Mouse (Mus musculus) MEL (cell line): ENCODE results near the gene Hepacam2. TPM values are rescaled to one million over a fixed set of nuclear protein-coding genes. Genes with fewer than 3 reads are reported as not detected.

ENCODE experiments used
- DNase-seq: peaks from one replicate; pipeline ENCODE4 v3.0.0; 2011; ENCODE audit warnings: low read depth, low spot score
- H3K27ac ChIP-seq: 2 replicates; pipeline ENCODE4 v1.5.1; 2012; ENCODE audit warnings: low read depth, mild to moderate bottlenecking, control low read depth, low read length, moderate library complexity; ENCODE audit not compliant: control insufficient read depth
- H3K27me3 ChIP-seq, 2 experiments: fragments of 150-350 bp in 1 of 2; sonication (generic) in 1 of 2; 2 replicates each; pipeline ENCODE4 v1.6.1; 2012; ENCODE audit warnings: low read length in 2 of 2, mild to moderate bottlenecking in 2 of 2, improper control_type of control experiment in 1 of 2, moderate library complexity in 1 of 2; ENCODE audit not compliant: insufficient read depth in 2 of 2, control insufficient read depth in 1 of 2
- H3K36me3 ChIP-seq, 2 experiments: 2 replicates each; pipeline ENCODE4 v1.6.1; 2012 to 2014; ENCODE audit warnings: low read length in 2 of 2, improper control_type of control experiment in 1 of 2, inconsistent platforms in 1 of 2, mild to moderate bottlenecking in 1 of 2; ENCODE audit not compliant: insufficient read depth in 2 of 2, control insufficient read depth in 1 of 2
- H3K4me1 ChIP-seq, 2 experiments: fragments of 150-350 bp in 1 of 2; sonication (generic) in 1 of 2; 2 replicates each; pipeline ENCODE4 v1.6.1; 2012; ENCODE audit warnings: low read length in 2 of 2, improper control_type of control experiment in 1 of 2, mild to moderate bottlenecking in 1 of 2; ENCODE audit not compliant: insufficient read depth in 2 of 2, control insufficient read depth in 1 of 2
- H3K4me3 ChIP-seq, 2 experiments: fragments of 150-350 bp in 1 of 2; sonication (generic) in 1 of 2; 2 replicates each; pipeline ENCODE4 v1.5.1; 2012; ENCODE audit warnings: low read depth in 2 of 2, low read length in 2 of 2, mild to moderate bottlenecking in 2 of 2, moderate library complexity in 2 of 2, control low read depth in 1 of 2, improper control_type of control experiment in 1 of 2; ENCODE audit not compliant: control insufficient read depth in 1 of 2, insufficient read depth in 1 of 2
- H3K79me2 ChIP-seq: 2 replicates; pipeline ENCODE4 v1.6.1; 2012; ENCODE audit warnings: mild to moderate bottlenecking, low read length, moderate library complexity; ENCODE audit not compliant: control insufficient read depth, poor library complexity, insufficient read depth
- H3K9ac ChIP-seq: 2 replicates; pipeline ENCODE4 v1.6.1; 2012; ENCODE audit warnings: low read depth, mild to moderate bottlenecking, control low read depth, low read length, moderate library complexity; ENCODE audit not compliant: control insufficient read depth, poor library complexity, severe bottlenecking
- H3K9me3 ChIP-seq: fragments of 150-350 bp; sonication (generic); replicated peaks from 2 replicates; pipeline ENCODE4 v1.6.1; 2012; ENCODE audit warnings: mild to moderate bottlenecking, low read length, improper control_type of control experiment, moderate library complexity; ENCODE audit not compliant: insufficient read depth
- BHLHE40 ChIP-seq: IDR thresholded peaks from 2 replicates; pipeline ENCODE4 v1.6.1; 2012; ENCODE audit warnings: low read depth, mild to moderate bottlenecking, inconsistent platforms, low read length, improper control_type of control experiment, borderline replicate concordance
- CHD1 ChIP-seq: IDR thresholded peaks from 2 replicates; pipeline ENCODE4 v1.6.1; 2012; ENCODE audit warnings: low read depth, mild to moderate bottlenecking, inconsistent platforms, low read length, improper control_type of control experiment
- E2F4 ChIP-seq: IDR thresholded peaks from 2 replicates; pipeline ENCODE4 v1.6.1; 2011; ENCODE audit warnings: low read depth, low read length, improper control_type of control experiment, borderline replicate concordance
- GATA1 ChIP-seq: IDR thresholded peaks from 2 replicates; pipeline ENCODE4 v1.6.1; 2011; ENCODE audit warnings: low read depth, low read length, improper control_type of control experiment
- HCFC1 ChIP-seq: IDR thresholded peaks from 2 replicates; pipeline ENCODE4 v1.6.1; 2012; ENCODE audit warnings: low read depth, mild to moderate bottlenecking, inconsistent platforms, low read length, improper control_type of control experiment, moderate library complexity
- KAT2A ChIP-seq: conservative IDR thresholded peaks from 2 replicates; pipeline ENCODE4 v1.6.1; 2012; ENCODE audit warnings: low read depth, low read length, improper control_type of control experiment, inconsistent platforms
- MAX ChIP-seq: IDR thresholded peaks from 2 replicates; pipeline ENCODE4 v1.6.1; 2011; ENCODE audit warnings: low read length, improper control_type of control experiment
- MEF2A ChIP-seq: IDR thresholded peaks from 2 replicates; pipeline ENCODE4 v1.6.1; 2014; ENCODE audit warnings: low read depth, mild to moderate bottlenecking, inconsistent platforms, low read length, improper control_type of control experiment; ENCODE audit not compliant: poor library complexity, insufficient replicate concordance, severe bottlenecking; ENCODE audit errors: extremely low read depth
- MXI1 ChIP-seq: IDR thresholded peaks from 2 replicates; pipeline ENCODE4 v1.6.1; 2011; ENCODE audit warnings: mild to moderate bottlenecking, low read depth, low read length, improper control_type of control experiment
- MYB ChIP-seq: IDR thresholded peaks from 2 replicates; pipeline ENCODE4 v1.6.1; 2011; ENCODE audit warnings: mild to moderate bottlenecking, low read depth, low read length, improper control_type of control experiment
- NELFE ChIP-seq: IDR thresholded peaks from 2 replicates; pipeline ENCODE4 v1.6.1; 2011; ENCODE audit warnings: low read depth, low read length, improper control_type of control experiment
- NRF1 ChIP-seq: IDR thresholded peaks from 2 replicates; pipeline ENCODE4 v1.6.1; 2014; ENCODE audit warnings: low read depth, mild to moderate bottlenecking, inconsistent platforms, low read length, improper control_type of control experiment, moderate library complexity; ENCODE audit not compliant: poor library complexity, insufficient read depth, severe bottlenecking
- POLR2A ChIP-seq, 2 experiments: IDR thresholded peaks; 2 replicates each; pipeline ENCODE4 v1.6.1; 2011 to 2012; ENCODE audit warnings: low read length in 2 of 2, mild to moderate bottlenecking in 2 of 2, control low read depth in 1 of 2, improper control_type of control experiment in 1 of 2, low read depth in 1 of 2, moderate library complexity in 1 of 2; ENCODE audit not compliant: control insufficient read depth in 1 of 2, insufficient read depth in 1 of 2, poor library complexity in 1 of 2
- POLR2AphosphoS2 ChIP-seq: IDR thresholded peaks from 2 replicates; pipeline ENCODE4 v1.6.1; 2011; ENCODE audit warnings: low read length, improper control_type of control experiment
- SMC3 ChIP-seq: IDR thresholded peaks from 2 replicates; pipeline ENCODE4 v1.6.1; 2011; ENCODE audit warnings: low read depth, low read length, improper control_type of control experiment
- UBTF ChIP-seq: IDR thresholded peaks from 2 replicates; pipeline ENCODE4 v1.6.1; 2012; ENCODE audit warnings: low read depth, mild to moderate bottlenecking, inconsistent platforms, low read length, improper control_type of control experiment, moderate library complexity, borderline replicate concordance; ENCODE audit not compliant: insufficient read depth
- USF2 ChIP-seq, 2 experiments: IDR thresholded peaks; 2 replicates each; pipeline ENCODE4 v1.6.1; 2011 to 2012; ENCODE audit warnings: improper control_type of control experiment in 2 of 2, low read length in 2 of 2, borderline replicate concordance in 1 of 2, inconsistent platforms in 1 of 2, low read depth in 1 of 2, mild to moderate bottlenecking in 1 of 2; ENCODE audit not compliant: insufficient read depth in 1 of 2
- ZC3H11A ChIP-seq: IDR thresholded peaks from 2 replicates; pipeline ENCODE4 v1.6.1; 2012; ENCODE audit warnings: low read depth, mild to moderate bottlenecking, inconsistent platforms, low read length, improper control_type of control experiment
- ZMIZ1 ChIP-seq: IDR thresholded peaks from 2 replicates; pipeline ENCODE4 v1.6.1; 2012; ENCODE audit warnings: low read depth, mild to moderate bottlenecking, inconsistent platforms, low read length, improper control_type of control experiment, moderate library complexity
- ZNF384 ChIP-seq: IDR thresholded peaks from 2 replicates; pipeline ENCODE4 v1.6.1; 2012; ENCODE audit warnings: low read depth, mild to moderate bottlenecking, inconsistent platforms, low read length, improper control_type of control experiment
- polyA plus RNA-seq, 2 experiments: library from polyadenylated mRNA; stranded (reverse) in 1 of 2; unstranded in 1 of 2; fragments of >175 nt in 1 of 2; fragments of >200 nt in 1 of 2; gene quantifications; 2 replicates each; pipeline versions ENCODE4 v1.2.1 to v1.2.4; 2012; ENCODE audit warnings: low replicate concordance in 2 of 2, low read depth in 1 of 2; ENCODE audit not compliant: insufficient read length in 2 of 2, insufficient read depth in 1 of 2, missing spikeins in 1 of 2
- total RNA-seq: library from RNA; depleted of rRNA; stranded (reverse); fragments of 300-350 nt; gene quantifications from 2 replicates; pipeline ENCODE4 v1.2.3, GENCODE M21; 2012

Hepacam2 gene
- total and polyA plus RNA-seq, 3 experiments = 0.11 TPM; not detected in 2

GRCm38 (mm10) chr6:3498162-3498848, at the start of gene Hepacam2, which contains the start of gene Vps50 (continued):
- peak; percentile 100 for TF ChIP-seq HCFC1
- peak; percentile 39; the same call in 1 of the 2 replicates for TF ChIP-seq NRF1
- no peak for TF ChIP-seq CHD1
- TF ChIP-seq ZNF384 = no peak
- TF ChIP-seq, all 39 proteins: peak for 20

GRCm38 (mm10) chr6:3544970-3545369, 46.9 kb upstream of the Hepacam2 start:
- Histone ChIP-seq H3K9ac (no peak overlapping the region), H3K4me3 (no peak overlapping the region), H3K79me2 (no peaks in the 10 kb centered on the region)
- TF ChIP-seq ZMIZ1 (no peak), MYB (no peak), MXI1 (no peak), KAT2A (no peak), CHD1 (no peak), BHLHE40 (no peak), UBTF (no peak), USF2 (IDR thresholded peaks at IDR 0.05; ENCODE audit: borderline replicate concordance in 1 of 2, insufficient read depth in 1 of 2, low read depth in 1 of 2, low read length in 2 of 2) (no peak), POLR2A (IDR thresholded peaks at IDR 0.05; ENCODE audit: control insufficient read depth in 1 of 2, insufficient read depth in 1 of 2, low read depth in 1 of 2, low read length in 2 of 2, poor library complexity in 1 of 2) (no peak), SMC3 (no peak), NELFE (no peak), E2F4 (no peak), ZNF384 (no peak), NRF1 (no peak), POLR2AphosphoS2 (no peak), GATA1 (no peak), ZC3H11A (no peak), MEF2A (no peak), MAX (no peak)
- TF ChIP-seq, all 39 proteins: peak for 0
- Histone ChIP-seq H3K9me3 (no peaks in the 10 kb centered on the region), H3K27me3 (no peaks in the 10 kb centered on the region), H3K27ac (no peak overlapping the region), H3K4me1 (no peaks in the 10 kb centered on the region), H3K36me3 (peaks cover 0 to 1% of the 10 kb centered on the region in 2 experiments; a peak in 1 of 4 replicates)
- no peak for DNase-seq
